Mouse (Mus musculus): ENCODE data around the gene Pstk.
"Not testable (repeated sequence)": the region's sequence is repeated elsewhere in the genome, so short reads cannot be mapped to it uniquely, and the experiment has no call there.

The Pstk gene

DNA sequence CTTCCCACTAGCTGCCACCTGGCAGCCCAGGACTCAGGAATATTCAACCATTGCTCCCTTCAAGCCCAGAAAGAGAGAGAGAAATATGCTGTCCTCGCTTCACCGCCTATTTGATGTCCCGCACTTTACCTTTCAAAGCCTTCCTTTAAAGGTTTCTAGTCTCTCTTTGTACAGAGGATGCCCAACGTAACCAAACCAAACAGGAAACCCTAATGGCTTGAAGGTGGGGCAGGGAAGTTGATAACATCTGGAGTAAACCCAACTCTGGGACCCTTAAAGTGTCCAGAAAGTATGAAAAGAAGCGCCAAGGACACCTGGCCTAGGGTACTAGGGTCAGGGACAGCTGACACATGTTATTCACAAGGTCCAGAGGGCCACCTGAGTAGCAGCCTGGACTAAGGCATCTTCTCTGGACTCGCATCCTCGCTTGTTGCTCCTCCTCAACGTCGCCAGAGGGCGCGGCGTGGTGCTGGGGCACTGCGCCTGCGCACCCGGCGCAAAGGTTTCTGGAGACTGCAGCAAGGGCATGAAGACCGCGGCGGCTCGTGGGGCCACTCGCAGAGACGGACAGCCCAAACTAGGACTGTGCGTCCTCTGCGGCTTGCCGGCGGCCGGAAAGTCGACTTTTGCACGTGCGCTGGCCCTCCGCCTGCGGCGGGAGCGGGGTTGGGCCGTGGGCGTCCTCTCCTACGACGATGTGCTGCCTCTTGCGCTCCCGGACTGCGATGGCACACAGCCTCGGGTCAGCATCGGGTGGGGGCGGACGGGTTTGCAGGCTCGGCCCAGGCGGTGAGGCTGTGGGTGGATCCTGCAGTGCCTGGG is at the start of gene Pstk:
Pstk (plus strand) TSS at position 494 of the 822 bp plus-strand sequence.
- peak; percentile 95 for DNase-seq (ENCODE audit: low spot score)

GRCm38 (mm10) chr7:131322192-131322591 is 48.7 kb upstream of the Pstk start, which contains the start of gene Cuzd1:
Cuzd1 (minus strand) TSS chr7:131322292.
- DNase-seq (ENCODE audit: low spot score): no peak

DNA sequence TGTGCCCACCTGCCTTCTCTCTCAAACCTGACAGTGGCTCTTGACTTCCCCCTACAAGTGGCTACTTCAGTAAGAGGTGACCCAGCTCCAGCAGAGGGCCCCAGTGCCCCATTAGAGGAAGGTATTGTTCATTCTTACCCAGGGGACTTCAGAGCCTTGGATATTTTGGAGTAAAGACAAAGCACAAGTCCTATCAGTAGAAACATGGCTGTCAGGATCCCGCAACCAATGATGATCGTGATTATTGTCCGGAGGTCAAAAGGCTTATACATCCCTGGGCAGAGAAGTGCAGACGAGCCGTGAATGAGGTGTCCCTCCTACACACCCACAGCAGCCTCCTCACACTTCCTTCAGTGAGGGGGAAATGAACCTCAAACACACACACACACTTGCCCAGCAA is 43.9 kb upstream of the Pstk start:
- DNase-seq (ENCODE audit: low spot score): no peak

- no peak for DNase-seq (ENCODE audit: low spot score)
Measured at GRCm38 (mm10) chr7:131329416-131329815, 41.5 kb upstream of the Pstk start, which contains the start of gene Fam24b. Fam24b (minus strand) TSS chr7:131329516.

GRCm38 (mm10) chr7:131331688-131332087 is 39.3 kb upstream of the Pstk start:
- no peak for DNase-seq (ENCODE audit: low spot score)

DNA sequence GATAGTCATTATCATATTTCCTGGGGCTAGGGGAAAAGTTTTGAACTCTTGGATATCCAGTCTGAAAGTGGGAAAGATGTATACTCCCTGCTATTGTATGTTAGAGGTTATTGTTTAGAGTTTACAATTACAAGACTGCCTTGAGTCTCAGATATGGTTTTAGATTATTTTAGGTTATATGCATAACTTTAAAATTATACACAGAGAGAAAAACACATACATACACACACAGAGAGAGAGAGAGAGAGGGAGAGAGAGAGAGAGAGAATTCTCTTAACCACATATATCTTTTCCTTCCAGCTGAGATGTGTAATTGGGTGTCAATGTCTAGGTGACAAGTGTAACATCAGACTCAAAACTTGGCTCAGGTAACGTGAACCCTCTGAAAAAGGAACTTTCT is 37.4 kb upstream of the Pstk start, which contains the start of gene Fam24a:
Fam24a (plus strand) TSS at position 301 of the 400 bp plus-strand sequence.
- DNase-seq (ENCODE audit: low spot score): no peak

DNA sequence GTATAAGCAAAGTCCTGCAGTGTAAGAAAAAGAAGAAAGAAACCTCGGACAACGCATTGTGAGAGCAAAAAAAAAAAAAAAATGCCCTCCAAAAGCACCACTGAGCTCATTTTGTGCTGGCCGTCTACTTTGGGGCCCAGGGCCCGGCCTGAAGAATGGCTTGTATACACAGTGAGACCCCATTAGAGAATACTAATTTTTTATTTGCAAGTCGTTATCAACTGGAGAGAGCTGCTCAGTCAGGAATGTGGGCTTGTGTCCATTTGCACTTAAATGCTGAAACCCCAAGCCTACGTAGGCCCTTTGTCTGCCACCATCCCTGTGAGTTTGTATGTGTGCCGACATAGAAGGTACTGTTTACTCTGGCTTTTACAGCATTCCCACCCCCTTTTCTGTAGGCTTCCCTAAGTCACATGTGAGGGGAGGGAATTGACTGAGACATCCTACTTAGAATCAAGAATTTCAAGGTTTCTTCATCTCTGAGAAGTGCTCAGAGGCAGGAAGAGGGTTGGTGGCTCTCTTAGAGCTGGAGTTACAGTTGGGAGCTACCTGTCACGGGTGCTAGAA is 33.4 kb upstream of the Pstk start:
- DNase-seq (ENCODE audit: low spot score): no peak

GRCm38 (mm10) chr7:131345856-131346541 is 24.9 kb upstream of the Pstk start:
- no peak for DNase-seq (ENCODE audit: low spot score)

DNA sequence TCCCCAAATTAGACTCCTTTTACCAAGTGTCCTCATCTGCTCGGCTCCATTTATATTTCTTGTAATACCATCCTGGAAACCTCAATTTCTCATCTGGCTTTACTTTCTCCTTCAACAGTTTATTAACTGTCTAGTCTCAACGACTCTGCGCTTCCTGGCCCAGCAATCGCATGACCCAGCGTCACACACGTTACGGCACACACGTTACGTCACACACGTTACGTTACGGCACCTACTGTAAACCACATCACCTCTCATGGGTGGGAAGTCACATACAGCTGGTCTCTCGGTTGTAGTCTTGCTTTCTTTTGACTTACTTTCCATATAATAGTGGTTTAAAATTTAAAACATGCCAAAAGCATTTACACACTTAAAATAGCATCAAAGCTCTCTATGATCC is 14.8 kb upstream of the Pstk start:
- no peak for DNase-seq (ENCODE audit: low spot score)

DNA sequence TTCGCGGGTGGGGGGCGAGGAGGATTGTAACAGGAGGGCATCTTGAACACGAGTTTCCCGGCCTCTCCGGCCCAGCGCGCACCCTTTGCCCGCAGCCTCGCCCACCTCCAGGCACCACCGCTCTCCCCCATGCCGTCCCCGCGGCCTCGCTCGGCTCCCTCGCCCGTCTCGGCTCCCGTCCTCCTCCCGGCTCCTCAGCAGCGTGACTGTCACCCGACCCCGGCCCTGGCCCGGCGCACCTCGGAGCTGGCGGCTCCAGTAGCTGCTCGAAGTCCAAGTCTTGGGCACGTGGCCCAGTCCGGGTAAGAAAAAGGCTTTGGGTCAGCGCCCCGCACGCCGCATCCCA is 8.7 kb upstream of the Pstk start:
- DNase-seq (ENCODE audit: low spot score): no peak

DNA sequence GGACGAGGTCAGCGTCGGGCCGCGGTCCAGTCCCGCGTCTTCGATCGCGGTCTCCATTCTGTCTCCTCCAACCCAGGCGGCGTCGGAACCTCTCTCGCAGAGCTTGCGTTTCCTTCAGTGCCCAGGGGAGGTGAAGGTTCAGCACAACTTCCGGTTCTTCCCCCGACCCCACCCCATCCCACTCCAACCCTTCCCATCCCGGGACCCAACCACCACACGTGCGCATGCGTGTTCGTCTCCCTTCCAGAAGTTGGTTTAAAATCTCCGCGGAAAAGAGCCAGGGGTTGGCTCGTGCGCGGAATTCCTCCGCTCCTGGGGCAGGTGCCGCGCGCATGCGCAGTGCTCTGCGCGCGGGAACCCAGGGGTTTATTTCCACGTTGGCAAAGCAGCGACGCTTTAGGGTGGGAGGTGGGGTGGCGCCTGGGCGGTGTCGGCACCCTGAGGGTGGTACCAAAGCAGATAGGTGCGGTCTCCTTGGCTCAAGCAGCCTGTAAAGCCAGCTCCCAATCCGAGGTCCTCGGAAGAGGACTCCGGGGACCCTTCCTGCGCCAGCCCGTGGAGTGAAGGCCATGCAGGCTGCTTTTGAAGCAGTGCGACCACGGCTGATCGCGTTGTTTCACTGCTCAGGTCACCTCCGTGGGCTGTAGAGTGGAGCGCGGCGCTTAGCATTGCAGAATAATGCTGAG is 8.2 kb upstream of the Pstk start, which contains the start of gene 2310057M21Rik:
2310057M21Rik (minus strand) TSS at position 145 of the 686 bp plus-strand sequence.
- DNase-seq (ENCODE audit: low spot score): peak; percentile 99

- no peak for DNase-seq (ENCODE audit: low spot score)
Measured at GRCm38 (mm10) chr7:131364131-131364530, 6.8 kb upstream of the Pstk start.

DNA sequence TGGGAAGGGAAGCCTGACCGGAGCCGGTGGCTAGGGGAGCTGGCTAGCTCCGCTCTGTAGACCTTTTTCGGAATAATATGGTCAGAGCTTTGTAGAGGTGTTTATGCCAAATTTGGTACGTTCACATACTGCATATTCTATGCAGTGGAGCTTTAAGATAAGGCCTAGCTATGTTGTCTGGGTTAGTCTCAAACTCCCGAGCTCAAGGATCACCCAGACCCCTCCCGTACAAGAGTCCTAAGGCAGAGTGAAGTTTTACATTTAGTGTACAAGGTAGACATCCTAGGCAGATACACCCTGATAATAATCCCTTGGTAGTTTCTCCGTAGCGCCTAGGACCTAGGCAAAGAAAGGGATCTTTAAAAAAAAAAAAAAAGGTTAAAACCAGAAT is 524 bp downstream of the Pstk start:
- DNase-seq (ENCODE audit: low spot score): no peak

- DNase-seq (ENCODE audit: low spot score): peak; percentile 14
Measured at GRCm38 (mm10) chr7:131371880-131372651, 1.1 kb downstream of the Pstk start.

GRCm38 (mm10) chr7:131391761-131392160 is 20.8 kb downstream of the Pstk start:
- DNase-seq (ENCODE audit: low spot score): not testable (repeated sequence)

DNA sequence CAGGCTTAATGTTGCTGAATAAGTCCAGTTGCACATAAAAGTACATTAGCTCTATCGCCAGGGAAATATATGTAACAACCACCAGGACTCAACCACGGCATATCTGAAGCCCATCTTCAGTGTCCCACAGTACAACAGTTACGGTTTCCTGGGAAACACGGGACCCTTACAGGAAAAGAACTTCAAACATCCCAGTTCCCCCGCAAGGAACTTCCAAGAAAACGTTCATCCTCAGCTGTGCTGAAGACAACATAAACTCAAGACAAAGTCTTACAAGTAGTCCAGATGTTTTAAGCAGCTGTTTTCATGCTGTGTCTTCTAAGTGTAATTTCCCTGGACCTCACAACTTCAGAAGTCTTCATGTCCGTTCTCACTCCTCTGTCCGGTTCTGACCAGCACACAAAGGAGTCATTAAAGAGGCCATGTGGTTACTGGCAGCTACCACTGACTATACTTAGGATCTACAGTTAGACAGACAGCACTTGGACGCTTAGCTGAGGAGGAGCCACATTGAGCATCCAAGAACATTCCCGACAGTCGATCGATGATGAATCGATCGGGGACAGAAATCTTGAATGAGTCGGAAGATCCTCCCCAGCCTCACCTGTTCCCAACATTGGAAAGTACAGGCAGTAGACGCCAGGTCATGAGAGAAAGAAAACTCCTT is 38.5 kb downstream of the Pstk start:
- peak; percentile 54 for DNase-seq (ENCODE audit: low spot score)

GRCm38 (mm10) chr7:131409988-131410385 is 39.0 kb downstream of the Pstk start:
- DNase-seq (ENCODE audit: low spot score): no peak

DNA sequence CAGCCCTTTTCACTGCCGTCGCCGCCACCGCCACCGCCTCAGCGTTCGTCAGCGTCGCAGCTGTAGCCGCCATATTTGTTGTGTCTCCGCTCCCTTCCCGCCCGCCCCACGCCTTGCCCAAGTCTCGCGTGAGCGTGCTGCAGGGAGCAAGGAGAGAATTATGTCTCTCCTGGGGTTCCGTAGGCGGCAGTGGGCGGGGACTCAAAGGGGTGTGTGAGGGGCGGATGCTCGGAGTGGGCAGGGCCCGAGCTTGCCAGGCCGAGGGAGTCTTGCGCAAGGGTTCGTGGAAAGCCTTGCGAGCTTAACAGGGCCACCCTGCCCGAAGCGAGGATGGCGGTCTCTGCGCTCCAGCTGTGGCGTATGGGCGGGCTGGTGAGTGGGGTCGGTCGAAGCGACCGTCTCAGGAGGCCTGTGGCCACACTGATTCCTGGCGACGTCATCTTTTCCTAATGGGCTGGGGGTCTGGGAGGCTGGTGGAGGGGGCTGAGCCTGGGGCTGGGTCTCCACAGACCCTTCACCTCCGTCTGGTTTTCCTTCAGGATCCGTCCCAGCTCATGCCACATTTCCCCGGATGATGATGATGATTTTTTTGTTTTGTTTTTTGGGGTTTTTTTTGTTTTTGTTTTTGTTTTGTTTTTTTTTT is 39.6 kb downstream of the Pstk start, which contains the start of the genes Ikzf5 and Acadsb:
Ikzf5 (minus strand) TSS at position 106 of the 643 bp plus-strand sequence.
Acadsb (plus strand) TSS at position 186 of the 643 bp plus-strand sequence.
- peak; percentile 96 for DNase-seq (ENCODE audit: low spot score)

DNA sequence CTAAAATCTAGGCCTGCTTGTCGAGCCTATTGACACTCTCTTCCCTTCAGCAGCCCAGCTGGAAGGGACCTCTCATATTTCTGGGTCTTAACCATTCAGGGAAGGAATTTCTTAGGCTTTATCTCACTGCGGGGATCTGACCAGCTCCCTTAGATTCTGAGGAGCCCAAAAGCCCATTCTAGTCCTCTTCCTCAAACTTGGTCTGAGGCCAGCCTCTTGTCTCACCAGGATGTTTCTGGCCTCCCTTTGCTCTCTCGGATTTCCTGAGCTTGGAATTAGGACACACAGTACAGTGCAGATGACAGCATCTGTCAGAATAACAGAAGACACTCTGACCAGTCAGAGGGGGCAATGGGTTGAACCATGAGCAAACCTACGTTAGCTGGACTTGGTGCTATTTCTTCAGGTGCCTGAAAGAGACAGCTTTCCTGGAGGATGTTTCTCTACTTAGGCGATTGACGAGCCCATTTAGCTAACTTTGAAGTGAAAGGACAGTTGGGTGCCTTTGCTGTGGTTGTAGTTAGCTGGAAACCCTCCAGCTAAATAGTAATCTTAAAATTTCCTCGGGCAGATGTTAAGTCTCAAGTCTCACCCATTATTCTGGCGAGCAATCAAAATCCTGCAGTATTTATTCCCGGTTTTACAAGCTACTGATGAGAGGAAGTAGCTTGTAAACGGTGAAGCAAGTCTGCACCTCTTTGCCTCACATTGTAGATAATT is 40.4 kb downstream of the Pstk start:
- no peak for DNase-seq (ENCODE audit: low spot score)

DNA sequence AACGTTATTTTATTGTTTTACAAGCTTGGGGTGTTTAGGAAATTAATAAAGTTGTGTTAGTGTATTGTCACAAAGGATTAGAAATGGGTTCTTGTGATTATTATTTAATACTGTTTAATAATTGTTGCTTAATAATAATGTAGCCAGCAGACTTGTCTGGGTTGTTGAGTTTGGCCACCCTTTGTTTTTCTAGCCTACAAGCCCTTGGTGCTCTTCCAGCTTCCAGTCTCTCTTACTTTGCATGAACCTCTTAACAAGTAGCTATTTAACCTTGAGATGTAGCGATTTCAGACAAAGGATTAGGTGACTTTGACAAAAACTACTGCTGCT is 41.0 kb downstream of the Pstk start:
- no peak for DNase-seq (ENCODE audit: low spot score)
